Mouse (Mus musculus) CH12F3 (cell line): ENCODE measurements around the gene Nudt8.
"Not testable (repeated sequence)": the region's sequence is repeated elsewhere in the genome, so short reads cannot be mapped to it uniquely, and the experiment has no call there.

Experiments used
- in situ Hi-C: fragments of 300-500 bp; cut with MboI; formaldehyde crosslinking; loops from 2 replicates; pipeline ENCODE4 v1.14.3; 2020; ENCODE audit warnings: low sequenced_read_pairs

Nudt8 gene

GRCm38 (mm10) chr19:4000119-4000900 is at the start of gene Nudt8, which contains the start of gene Gm49405:
Nudt8 (plus strand) TSS chr19:4000580.
Gm49405 (plus strand) TSS chr19:4000626.
- in situ Hi-C loops = no loop called here

- in situ Hi-C loops = no loop called here
Observed at GRCm38 (mm10) chr19:3951461-3951860, 48.9 kb upstream of the Nudt8 start.

- in situ Hi-C loops = no loop called here
Observed at GRCm38 (mm10) chr19:3952099-3952498, 48.3 kb upstream of the Nudt8 start.

- in situ Hi-C loops = no loop called here
Observed at GRCm38 (mm10) chr19:3955033-3955432, 45.3 kb upstream of the Nudt8 start.

- in situ Hi-C loops = no loop called here
Observed at GRCm38 (mm10) chr19:3955804-3956203, 44.6 kb upstream of the Nudt8 start.

GRCm38 (mm10) chr19:3957296-3958036 is 42.9 kb upstream of the Nudt8 start:
- in situ Hi-C loops = not testable (repeated sequence)

- in situ Hi-C loops = no loop called here
Observed at GRCm38 (mm10) chr19:3958470-3958869, 41.9 kb upstream of the Nudt8 start, which contains the start of gene Aldh3b3. Aldh3b3 (plus strand) TSS chr19:3958645.

GRCm38 (mm10) chr19:3959030-3959429 is 41.4 kb upstream of the Nudt8 start:
- in situ Hi-C loops = no loop called here

- in situ Hi-C loops = no loop called here
Observed at GRCm38 (mm10) chr19:3960211-3960610, 40.2 kb upstream of the Nudt8 start.

GRCm38 (mm10) chr19:3961805-3962204 is 38.6 kb upstream of the Nudt8 start:
- in situ Hi-C loops = not testable (repeated sequence)

- in situ Hi-C loops = no loop called here
Observed at GRCm38 (mm10) chr19:3962469-3962868, 37.9 kb upstream of the Nudt8 start.

- in situ Hi-C loops = no loop called here
Observed at GRCm38 (mm10) chr19:3964030-3964429, 36.4 kb upstream of the Nudt8 start.

- in situ Hi-C loops = no loop called here
Observed at GRCm38 (mm10) chr19:3966330-3967075, 33.9 kb upstream of the Nudt8 start.

- in situ Hi-C loops = no loop called here
Observed at GRCm38 (mm10) chr19:3967258-3967657, 33.1 kb upstream of the Nudt8 start.

- in situ Hi-C loops = no loop called here
Observed at GRCm38 (mm10) chr19:3972229-3972628, 28.2 kb upstream of the Nudt8 start, which contains the start of gene Aldh3b2. Aldh3b2 (plus strand) TSS chr19:3972328.

GRCm38 (mm10) chr19:3974608-3975007 is 25.8 kb upstream of the Nudt8 start:
- in situ Hi-C loops = not testable (repeated sequence)

- in situ Hi-C loops = no loop called here
Observed at GRCm38 (mm10) chr19:3975866-3976265, 24.5 kb upstream of the Nudt8 start.

- in situ Hi-C loops = no loop called here
Observed at GRCm38 (mm10) chr19:3980309-3980708, 20.1 kb upstream of the Nudt8 start.

GRCm38 (mm10) chr19:3980917-3981316 is 19.5 kb upstream of the Nudt8 start:
- in situ Hi-C loops = no loop called here

GRCm38 (mm10) chr19:3983527-3984200 is 16.7 kb upstream of the Nudt8 start:
- in situ Hi-C loops = no loop called here

GRCm38 (mm10) chr19:3985261-3985681 is 15.1 kb upstream of the Nudt8 start:
- in situ Hi-C loops = no loop called here
